Mouse (Mus musculus) right cerebral cortex, postnatal 4 days (tissue): ENCODE data around the gene Nat8l.
A peak's percentile ranks its signal among the peaks of the same experiment; 100 is the strongest.
"Not testable (repeated sequence)": the region's sequence is repeated elsewhere in the genome, so short reads cannot be mapped to it uniquely, and the experiment has no call there.

Experiments
- DNase-seq: peaks from one replicate; pipeline ENCODE4 v3.0.0-alpha.2; 2022

Gene Nat8l

GRCm38 (mm10) chr5:33995843-33996693 lies at the start of gene Nat8l:
Nat8l (plus strand) TSS chr5:33995984.
- DNase-seq = peak; percentile 90

GRCm38 (mm10) chr5:33947035-33947434 lies 48.7 kb upstream of the Nat8l start:
- DNase-seq = not testable (repeated sequence)

GRCm38 (mm10) chr5:33948314-33948713 lies 47.5 kb upstream of the Nat8l start:
- DNase-seq = no peak

GRCm38 (mm10) chr5:33953471-33954185 lies 42.2 kb upstream of the Nat8l start:
- no peak for DNase-seq

DNA sequence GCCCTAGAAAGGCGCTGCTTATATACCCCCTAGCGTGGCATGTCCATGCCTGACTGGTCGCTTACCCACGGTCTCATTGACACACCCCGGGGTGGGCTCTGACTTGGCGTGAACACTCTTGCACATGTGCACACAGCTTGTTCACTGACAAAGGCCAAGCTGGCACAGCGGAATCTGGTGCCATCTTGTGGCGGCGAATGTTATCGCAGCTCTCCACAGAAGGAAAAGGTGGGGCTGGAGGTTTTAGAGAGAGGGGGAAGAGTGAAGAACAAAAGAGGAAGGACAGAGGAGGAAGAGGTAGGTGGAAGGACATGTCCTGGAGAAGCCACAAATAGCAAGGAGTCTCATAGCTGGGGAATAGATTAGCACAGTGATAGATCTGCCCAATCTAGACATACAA lies 41.4 kb upstream of the Nat8l start:
- DNase-seq = peak; percentile 79

GRCm38 (mm10) chr5:33955868-33956267 lies 39.9 kb upstream of the Nat8l start:
- no peak for DNase-seq

GRCm38 (mm10) chr5:33959382-33959781 lies 36.4 kb upstream of the Nat8l start:
- no peak for DNase-seq

DNA sequence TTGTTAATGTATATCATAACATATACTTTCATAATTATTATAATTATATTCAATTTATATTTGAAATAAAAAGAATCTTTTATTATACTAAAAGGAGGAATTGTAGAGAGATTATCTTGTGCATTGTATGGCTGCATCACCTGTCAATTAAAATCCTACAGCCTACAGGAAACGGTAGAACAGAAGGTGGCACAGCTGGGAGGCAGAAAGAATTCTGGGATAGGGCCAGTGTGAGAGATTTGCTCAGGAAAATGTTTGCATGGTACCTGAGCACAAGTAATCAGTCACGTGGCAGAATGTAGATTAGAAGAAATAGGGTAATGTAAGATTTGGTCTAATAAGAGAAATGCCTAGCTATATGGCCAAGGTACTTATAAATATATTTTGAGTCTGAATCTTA lies 21.0 kb upstream of the Nat8l start:
- DNase-seq = no peak

GRCm38 (mm10) chr5:33976267-33976666 lies 19.5 kb upstream of the Nat8l start:
- no peak for DNase-seq

DNA sequence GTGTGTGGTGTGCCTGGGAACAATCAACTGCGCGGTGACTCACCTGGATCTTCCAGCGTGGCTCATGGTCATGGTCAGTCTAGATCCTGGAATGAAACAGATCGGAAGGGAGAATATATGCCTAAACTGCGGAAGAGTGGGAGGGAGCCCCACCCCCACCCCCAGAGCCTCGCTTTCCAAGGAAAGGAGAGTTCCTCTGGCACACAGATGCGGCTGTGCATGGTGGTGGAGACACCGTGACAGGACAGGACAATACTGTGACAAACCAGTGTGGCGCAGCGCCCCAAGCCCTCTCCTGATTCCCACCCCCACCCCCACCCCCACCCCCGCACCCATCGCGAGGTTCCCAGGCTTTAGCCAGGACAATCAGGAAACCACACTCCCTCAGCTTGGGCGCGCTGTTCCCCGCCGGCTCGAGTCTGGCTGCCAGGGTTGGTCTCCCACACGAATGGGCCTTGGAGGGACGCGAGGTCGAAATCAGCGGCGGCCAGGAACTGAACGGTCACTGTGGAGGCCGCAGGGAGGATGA lies 13.0 kb upstream of the Nat8l start:
- no peak for DNase-seq

DNA sequence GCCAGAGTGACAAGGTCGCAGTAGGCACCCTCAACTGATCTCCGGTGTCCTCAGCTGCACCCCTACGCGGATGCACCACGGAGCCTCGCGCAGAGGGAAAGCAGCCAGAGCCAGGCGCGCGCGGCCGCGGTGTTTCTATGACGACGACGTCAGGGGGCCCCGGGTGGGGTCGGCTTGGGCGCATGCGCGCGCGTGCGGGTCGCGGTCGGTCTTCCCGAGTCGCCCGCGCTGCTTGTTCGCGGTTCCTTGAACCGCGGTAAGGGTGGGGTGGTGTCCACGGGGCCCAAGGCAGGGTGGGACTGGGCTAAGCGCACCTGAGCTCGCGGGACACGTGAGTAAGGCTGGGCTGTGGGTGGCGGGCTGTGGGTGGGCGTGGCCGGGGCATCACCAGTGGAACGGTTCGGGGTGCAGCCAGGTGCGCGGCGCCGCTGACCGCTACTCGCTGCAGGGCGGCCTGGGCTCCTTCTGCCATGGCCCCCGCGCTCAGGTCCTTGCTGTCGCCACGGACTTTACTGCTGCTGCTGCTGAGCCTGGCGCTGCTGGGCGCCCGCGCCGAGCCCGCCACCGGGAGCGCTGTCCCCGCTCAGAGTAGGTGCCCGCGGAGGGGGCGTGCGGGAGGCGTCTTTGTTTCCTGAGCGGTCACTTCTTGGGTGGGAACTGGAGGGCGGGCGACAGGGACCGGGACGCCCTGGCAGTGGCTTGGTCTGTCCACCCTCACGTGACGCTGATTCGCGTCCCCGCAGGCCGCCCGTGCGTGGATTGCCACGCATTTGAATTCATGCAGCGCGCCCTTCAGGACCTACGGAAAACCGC lies 12.3 kb upstream of the Nat8l start, which contains the start of gene Gm1673:
Gene Gm1673 (plus strand): TSS at position 125 of the 813 bp plus-strand sequence.
- DNase-seq = peak; percentile 97

- DNase-seq = peak; percentile 77
Observed at GRCm38 (mm10) chr5:33994671-33995625, 836 bp upstream of the Nat8l start.

GRCm38 (mm10) chr5:33996694-33997045 lies 886 bp downstream of the Nat8l start:
- no peak for DNase-seq

GRCm38 (mm10) chr5:33997051-33997741 lies 1.4 kb downstream of the Nat8l start:
- peak; percentile 79 for DNase-seq

DNA sequence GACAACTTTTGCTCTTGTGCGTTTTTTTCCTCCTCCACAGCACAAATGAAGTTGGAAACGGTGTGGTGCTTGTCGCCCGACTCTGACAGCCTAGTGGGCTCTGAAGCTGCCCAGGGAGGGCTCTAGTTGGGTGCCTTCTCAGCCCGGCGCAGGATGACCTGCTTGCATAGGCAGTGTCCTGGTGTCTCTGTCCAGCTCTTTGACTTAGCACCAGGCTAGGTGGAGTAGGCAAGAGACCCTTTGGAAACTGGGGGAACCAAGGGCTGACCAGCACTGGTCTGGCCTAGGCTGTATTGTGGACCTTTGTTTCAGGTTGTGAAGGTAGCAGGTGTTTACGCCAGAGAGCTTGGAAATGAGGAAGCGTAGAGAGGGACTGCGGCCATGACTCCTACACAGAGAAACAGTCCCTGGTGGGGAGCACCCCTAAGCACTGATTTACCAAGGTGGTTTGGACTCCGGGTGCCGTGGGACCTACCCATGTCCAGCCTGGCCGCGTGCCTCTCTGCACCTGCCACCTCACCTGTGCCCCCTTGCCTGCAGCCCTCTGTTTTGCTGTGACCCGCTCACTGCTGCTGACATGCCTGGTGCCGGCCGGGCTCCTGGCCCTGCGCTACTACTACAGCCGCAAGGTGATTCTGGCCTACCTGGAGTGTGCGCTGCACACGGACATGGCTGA lies 2.2 kb downstream of the Nat8l start:
- no peak for DNase-seq

DNA sequence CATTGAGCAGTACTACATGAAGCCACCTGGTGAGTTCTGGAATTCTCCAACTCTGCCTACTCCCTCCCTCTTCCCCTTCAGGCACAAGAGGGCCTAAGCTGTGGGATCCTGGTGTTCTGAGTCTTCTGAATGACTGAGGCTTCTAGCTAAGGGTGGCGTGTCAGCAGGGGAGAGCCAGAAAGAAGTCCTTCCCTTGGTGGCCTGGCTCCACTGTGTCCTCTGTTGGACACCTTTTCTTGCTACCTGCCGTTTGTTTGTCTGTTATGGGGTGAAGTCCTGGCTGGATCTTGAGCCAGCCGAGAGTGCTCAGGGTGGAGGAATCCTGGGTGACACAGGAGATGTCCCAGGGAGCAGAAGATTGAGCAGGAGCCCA lies 2.7 kb downstream of the Nat8l start:
- no peak for DNase-seq

GRCm38 (mm10) chr5:33999466-34000090 lies 3.8 kb downstream of the Nat8l start:
- no peak for DNase-seq

DNA sequence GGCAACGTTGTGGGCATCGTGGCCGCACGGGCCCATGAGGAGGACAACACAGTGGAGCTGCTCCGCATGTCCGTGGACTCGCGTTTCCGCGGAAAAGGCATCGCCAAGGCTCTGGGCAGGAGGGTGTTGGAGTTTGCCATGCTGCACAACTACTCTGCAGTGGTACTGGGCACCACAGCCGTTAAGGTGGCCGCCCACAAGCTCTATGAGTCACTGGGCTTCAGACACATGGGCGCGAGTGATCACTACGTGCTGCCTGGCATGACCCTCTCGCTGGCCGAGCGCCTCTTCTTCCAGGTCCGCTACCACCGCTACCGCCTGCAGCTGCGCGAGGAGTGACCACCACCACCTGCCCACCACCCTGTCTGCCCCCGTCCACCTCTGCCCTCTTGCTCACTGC lies 5.0 kb downstream of the Nat8l start:
- DNase-seq = no peak

DNA sequence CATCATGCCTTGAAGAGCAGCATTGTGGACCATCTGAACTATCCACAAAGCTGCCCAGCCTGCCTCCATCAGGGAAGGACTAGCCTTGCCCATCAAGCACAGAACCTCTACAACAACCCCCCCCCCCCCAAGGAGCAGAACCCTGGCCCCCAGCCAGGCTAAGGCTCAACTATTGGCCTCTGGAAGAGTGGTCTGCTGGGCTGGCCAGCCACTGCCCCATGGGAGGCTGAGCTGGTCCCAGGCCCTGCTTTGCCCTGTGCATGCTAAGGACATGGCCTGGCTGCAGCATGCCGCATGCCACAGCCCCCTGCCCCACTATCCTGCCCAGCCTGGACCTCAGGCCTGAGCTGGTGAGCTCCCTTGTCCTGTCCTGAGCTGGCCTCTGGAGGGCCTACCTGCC lies 5.6 kb downstream of the Nat8l start:
- DNase-seq = no peak

DNA sequence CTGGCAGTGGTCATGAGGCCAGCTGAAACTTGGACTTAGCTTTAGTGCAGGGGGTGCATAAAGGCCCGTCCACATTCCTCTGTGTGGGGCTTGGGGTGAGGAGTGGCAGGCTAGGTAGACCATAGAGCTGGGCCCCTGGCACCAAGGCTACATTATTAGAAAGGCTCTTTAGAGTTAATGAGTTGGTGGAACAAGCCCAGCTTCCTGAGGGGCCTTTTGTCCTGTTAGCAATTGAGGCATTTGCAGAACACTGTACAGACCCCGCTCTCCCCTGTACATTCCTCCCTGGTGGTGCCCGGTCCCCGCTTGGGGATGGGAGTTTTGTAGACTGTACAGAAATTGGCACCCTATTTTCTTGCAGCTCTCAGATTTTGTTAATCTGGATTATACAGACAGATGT lies 6.9 kb downstream of the Nat8l start:
- DNase-seq = no peak
